Mouse (Mus musculus): ENCODE data around the gene Gm11549. TPM values are rescaled to one million over a fixed set of nuclear protein-coding genes. Genes with fewer than 3 reads are reported as not detected.

The Gm11549 gene
- polyA plus RNA-seq, 1 experiment from 2014 or later = not detected

DNA sequence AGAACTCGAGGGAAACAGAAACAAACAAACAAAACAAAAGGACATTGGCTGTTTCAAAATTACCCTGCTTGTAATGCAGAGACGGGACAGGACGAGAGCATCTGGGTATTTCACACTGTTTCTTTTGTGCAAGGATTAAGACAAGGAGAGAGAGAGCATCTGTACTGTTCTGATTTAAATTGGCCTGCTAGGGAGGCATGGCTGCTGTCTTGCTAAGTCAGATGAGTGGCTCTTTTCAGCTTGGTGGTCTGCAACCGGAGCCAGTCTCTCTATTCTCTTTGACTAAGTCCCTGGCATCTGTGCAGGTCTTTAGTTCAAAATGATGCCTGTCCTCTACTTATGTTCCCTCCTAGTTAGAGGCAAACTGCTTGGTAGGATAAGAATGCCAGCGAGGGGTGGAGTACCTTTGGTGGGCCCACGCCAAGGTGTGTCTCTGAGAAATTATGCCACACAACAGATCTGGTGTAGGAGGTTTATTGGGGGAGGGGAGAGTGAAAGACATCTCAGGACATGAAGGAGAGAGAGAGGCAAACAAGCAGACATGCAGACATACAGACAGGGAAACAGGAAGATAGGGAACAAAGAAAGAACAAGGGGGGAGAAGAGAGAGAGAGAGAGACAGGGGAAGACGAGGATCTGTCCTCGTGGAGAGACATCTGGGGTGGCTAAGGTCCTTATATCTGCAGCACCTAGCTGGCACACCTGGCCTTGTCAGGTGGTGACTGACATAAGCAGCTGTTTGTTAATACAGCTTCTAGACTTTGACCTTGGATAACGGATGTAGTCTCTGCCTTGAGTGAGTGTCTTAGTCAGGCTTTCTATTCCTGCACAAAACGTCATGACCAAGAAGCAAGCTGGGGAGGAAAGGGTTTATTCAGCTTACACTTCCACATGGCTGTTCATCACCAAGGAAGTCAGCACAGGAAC, 15.5 kb downstream of the Gm11549 start:
- H3K4me2 ChIP-seq = no peak overlapping the region
- H3K36me3 ChIP-seq = no peaks in the 10 kb centered on the region
- no peak for ATAC-seq
- no peaks in the 10 kb centered on the region for H3K9me3 ChIP-seq (replicated peaks)
- H3K4me3 ChIP-seq = no peak overlapping the region
- H3K4me1 ChIP-seq = no peaks in the 10 kb centered on the region
- 57% methylated on average over 10 of the region's 10 CpGs for WGBS (ENCODE audit: insufficient replicate concordance)
- H3K27me3 ChIP-seq (replicated peaks) = no peaks in the 10 kb centered on the region
- H3K27ac ChIP-seq = no peak overlapping the region
- no peak overlapping the region for H3K9ac ChIP-seq

GRCm38 (mm10) chr3:36505306-36505705, 16.3 kb downstream of the Gm11549 start:
- no peak for ATAC-seq
- Histone ChIP-seq H3K36me3 (no peaks in the 10 kb centered on the region), H3K4me3 (no peak overlapping the region), H3K27me3 (replicated peaks) (no peaks in the 10 kb centered on the region), H3K9ac (no peak overlapping the region), H3K4me1 (no peaks in the 10 kb centered on the region), H3K4me2 (no peak overlapping the region), H3K9me3 (replicated peaks) (no peaks in the 10 kb centered on the region), H3K27ac (no peak overlapping the region)
- WGBS (ENCODE audit: insufficient replicate concordance) = 65% methylated on average over 8 of the region's 8 CpGs

DNA sequence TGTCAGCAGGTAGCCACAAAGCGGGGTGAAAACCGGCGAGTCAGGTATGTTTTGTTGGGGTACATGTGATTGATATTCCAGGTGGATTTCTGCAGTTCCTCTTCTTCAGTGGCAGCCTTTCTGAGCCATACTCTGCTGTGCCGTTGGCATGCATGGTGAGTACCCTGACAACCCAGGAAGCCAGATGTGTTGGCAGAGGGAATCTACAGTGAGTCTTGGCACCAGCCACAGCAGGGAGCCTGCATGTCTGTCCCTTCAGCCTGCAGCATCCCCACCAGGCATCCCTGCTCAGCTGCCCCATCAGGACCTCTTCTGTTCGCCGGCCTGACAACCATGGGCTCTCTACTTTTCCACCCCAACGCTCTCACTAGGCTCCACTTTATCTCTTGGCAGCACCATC, 20.1 kb downstream of the Gm11549 start:
- H3K9me3 ChIP-seq (replicated peaks) = no peaks in the 10 kb centered on the region
- no peaks in the 10 kb centered on the region for H3K36me3 ChIP-seq
- H3K4me1 ChIP-seq = no peaks in the 10 kb centered on the region
- 0 out of 2 replicates have a peak, but pooled peaks cover 2% of the 10 kb centered on the region for H3K27me3 ChIP-seq (replicated peaks)
- no peak overlapping the region for H3K9ac ChIP-seq
- H3K4me3 ChIP-seq = no peak overlapping the region
- no peak overlapping the region for H3K4me2 ChIP-seq
- no peak for ATAC-seq
- no peak overlapping the region for H3K27ac ChIP-seq
- WGBS (ENCODE audit: insufficient replicate concordance) = 59% methylated on average over 7 of the region's 7 CpGs

GRCm38 (mm10) chr3:36500976-36501375, 20.6 kb downstream of the Gm11549 start:
- H3K9me3 ChIP-seq (replicated peaks) = no peaks in the 10 kb centered on the region
- WGBS (ENCODE audit: insufficient replicate concordance) = 68% methylated on average over 8 of the region's 8 CpGs
- no peak overlapping the region for H3K9ac ChIP-seq
- 0 out of 2 replicates have a peak, but pooled peaks cover 6% of the 10 kb centered on the region for H3K27me3 ChIP-seq (replicated peaks)
- H3K27ac ChIP-seq = no peak overlapping the region
- H3K4me1 ChIP-seq = no peaks in the 10 kb centered on the region
- no peaks in the 10 kb centered on the region for H3K36me3 ChIP-seq
- H3K4me3 ChIP-seq = no peak overlapping the region
- no peak for ATAC-seq
- no peak overlapping the region for H3K4me2 ChIP-seq

GRCm38 (mm10) chr3:36499418-36499817, 22.2 kb downstream of the Gm11549 start:
- WGBS (ENCODE audit: insufficient replicate concordance) = 81% methylated on average over 7 of the region's 7 CpGs
- Histone ChIP-seq H3K36me3 (no peaks in the 10 kb centered on the region), H3K27me3 (replicated peaks) (0 out of 2 replicates have a peak, but pooled peaks cover 6% of the 10 kb centered on the region), H3K4me2 (no peak overlapping the region), H3K4me1 (no peaks in the 10 kb centered on the region), H3K4me3 (no peak overlapping the region), H3K27ac (no peak overlapping the region), H3K9ac (no peak overlapping the region), H3K9me3 (replicated peaks) (no peaks in the 10 kb centered on the region)
- no peak for ATAC-seq

- no peaks in the 10 kb centered on the region for H3K36me3 ChIP-seq
- H3K4me3 ChIP-seq = no peak overlapping the region
- no peak overlapping the region for H3K9ac ChIP-seq
- H3K4me1 ChIP-seq = no peaks in the 10 kb centered on the region
- no peak overlapping the region for H3K4me2 ChIP-seq
- 80% methylated on average over 6 of the region's 6 CpGs for WGBS (ENCODE audit: insufficient replicate concordance)
- 0 out of 2 replicates have a peak, but pooled peaks cover 6% of the 10 kb centered on the region for H3K27me3 ChIP-seq (replicated peaks)
- ATAC-seq = no peak
- H3K9me3 ChIP-seq (replicated peaks) = no peaks in the 10 kb centered on the region
- H3K27ac ChIP-seq = no peak overlapping the region
Measured at GRCm38 (mm10) chr3:36498224-36498623, 23.4 kb downstream of the Gm11549 start.

DNA sequence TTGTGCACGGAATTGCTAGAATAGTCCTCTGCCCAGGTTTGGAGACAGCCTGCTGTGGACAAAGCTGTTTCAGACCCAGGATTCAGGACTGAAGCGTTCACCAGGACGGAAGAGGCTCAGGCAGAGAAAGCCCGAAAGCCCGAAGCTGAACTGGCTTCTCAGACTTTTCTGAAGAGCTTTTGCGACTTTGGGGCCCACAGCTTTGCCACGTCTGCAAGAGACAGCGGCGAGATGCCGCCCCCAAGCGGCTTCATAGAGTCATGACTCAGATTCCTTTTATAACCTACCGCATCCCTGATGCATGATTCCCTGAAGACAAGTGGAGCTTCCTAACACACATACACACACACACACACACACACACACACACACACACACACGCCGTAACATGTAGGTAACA, 24.9 kb downstream of the Gm11549 start:
- H3K27me3 ChIP-seq (replicated peaks) = 0 out of 2 replicates have a peak, but pooled peaks cover 6% of the 10 kb centered on the region
- H3K4me1 ChIP-seq = peaks cover 6% of the 10 kb centered on the region
- no peaks in the 10 kb centered on the region for H3K36me3 ChIP-seq
- H3K9me3 ChIP-seq (replicated peaks) = no peaks in the 10 kb centered on the region
- no peak overlapping the region for H3K9ac ChIP-seq
- no peak overlapping the region for H3K4me3 ChIP-seq
- no peak overlapping the region for H3K4me2 ChIP-seq
- 17% methylated on average over 14 of the region's 14 CpGs for WGBS (ENCODE audit: insufficient replicate concordance)
- ATAC-seq = no peak
- no peak overlapping the region for H3K27ac ChIP-seq

DNA sequence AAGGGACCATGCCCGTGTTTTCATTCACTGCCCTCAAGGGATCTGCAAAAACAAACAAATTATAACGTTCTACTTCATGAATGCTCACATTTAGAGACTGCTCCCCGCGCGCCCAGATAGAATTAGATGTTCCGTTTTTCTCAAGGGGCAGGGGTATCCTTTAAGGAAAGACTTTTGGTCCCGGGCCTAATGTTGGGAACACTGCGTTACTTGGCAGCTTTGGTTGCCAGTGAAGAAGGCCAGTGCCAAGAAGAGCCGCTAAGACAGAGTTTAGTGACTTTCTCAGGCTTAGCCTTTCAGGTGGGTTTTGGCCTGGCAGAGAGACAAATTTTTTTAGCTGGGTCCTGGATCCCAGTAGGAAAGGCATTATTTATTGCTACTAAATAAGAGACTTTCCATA, 25.3 kb downstream of the Gm11549 start:
- Histone ChIP-seq H3K4me3 (no peak overlapping the region), H3K4me2 (no peak overlapping the region), H3K27me3 (replicated peaks) (0 out of 2 replicates have a peak, but pooled peaks cover 6% of the 10 kb centered on the region), H3K27ac (no peak overlapping the region), H3K36me3 (no peaks in the 10 kb centered on the region), H3K4me1 (peaks cover 9% of the 10 kb centered on the region), H3K9ac (no peak overlapping the region), H3K9me3 (replicated peaks) (no peaks in the 10 kb centered on the region)
- 77% methylated on average over 9 of the region's 9 CpGs for WGBS (ENCODE audit: insufficient replicate concordance)
- ATAC-seq = no peak

GRCm38 (mm10) chr3:36495436-36495835, 26.2 kb downstream of the Gm11549 start:
- peak; percentile 63 for ATAC-seq
- no peak overlapping the region for H3K4me3 ChIP-seq
- 10% methylated on average over 6 of the region's 6 CpGs for WGBS (ENCODE audit: insufficient replicate concordance)
- no peaks in the 10 kb centered on the region for H3K36me3 ChIP-seq
- H3K4me1 ChIP-seq = peaks cover 10% of the 10 kb centered on the region
- no peaks in the 10 kb centered on the region for H3K9me3 ChIP-seq (replicated peaks)
- H3K27me3 ChIP-seq (replicated peaks) = 0 out of 2 replicates have a peak, but pooled peaks cover 6% of the 10 kb centered on the region
- no peak overlapping the region for H3K27ac ChIP-seq
- H3K4me2 ChIP-seq = peak overlapping the region; percentile 13; the same call in 1 of the 2 replicates
- H3K9ac ChIP-seq = no peak overlapping the region

DNA sequence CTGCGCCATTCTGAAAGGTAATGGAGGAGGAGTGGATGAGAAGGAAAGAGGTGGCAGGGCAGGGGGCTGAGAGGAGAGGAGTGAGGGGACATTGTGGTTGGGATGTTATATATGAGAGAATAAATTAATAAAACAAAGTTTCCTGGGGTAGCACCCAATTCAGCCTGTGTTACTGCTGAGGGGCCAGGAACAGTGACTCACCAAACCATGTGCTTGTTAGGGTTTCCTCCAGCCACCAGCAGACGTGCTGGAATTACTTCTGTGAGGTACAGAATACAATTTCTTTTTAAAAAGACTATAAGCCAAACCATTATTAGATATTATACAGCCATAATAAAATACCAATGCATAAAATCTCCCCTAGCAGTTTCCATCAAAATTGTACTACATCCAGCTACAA, 27.0 kb downstream of the Gm11549 start:
- 0 out of 2 replicates have a peak, but pooled peaks cover 6% of the 10 kb centered on the region for H3K27me3 ChIP-seq (replicated peaks)
- H3K4me3 ChIP-seq = no peak overlapping the region
- H3K4me1 ChIP-seq = peaks cover 10% of the 10 kb centered on the region
- no peaks in the 10 kb centered on the region for H3K9me3 ChIP-seq (replicated peaks)
- H3K9ac ChIP-seq = no peak overlapping the region
- H3K36me3 ChIP-seq = no peaks in the 10 kb centered on the region
- no peak overlapping the region for H3K4me2 ChIP-seq
- WGBS (ENCODE audit: insufficient replicate concordance) = 51% methylated on average over 2 of the region's 2 CpGs
- H3K27ac ChIP-seq = no peak overlapping the region
- no peak for ATAC-seq

GRCm38 (mm10) chr3:36493641-36494283, 27.9 kb downstream of the Gm11549 start:
- no peak for ATAC-seq
- H3K4me1 ChIP-seq = peaks cover 10% of the 10 kb centered on the region
- no peak overlapping the region for H3K27ac ChIP-seq
- 0 out of 2 replicates have a peak, but pooled peaks cover 6% of the 10 kb centered on the region for H3K27me3 ChIP-seq (replicated peaks)
- H3K9me3 ChIP-seq (replicated peaks) = no peaks in the 10 kb centered on the region
- no peak overlapping the region for H3K4me2 ChIP-seq
- no peaks in the 10 kb centered on the region for H3K36me3 ChIP-seq
- 49% methylated on average over 6 of the region's 6 CpGs for WGBS (ENCODE audit: insufficient replicate concordance)
- H3K9ac ChIP-seq = no peak overlapping the region
- no peak overlapping the region for H3K4me3 ChIP-seq
